Mouse (Mus musculus): ENCODE results near the gene Fgfr2.

GRCm38 (mm10) chr7:131882824-131883223 is 1240.3 kb downstream of the Fgfr2 start:
- TF ChIP-seq CTCF (IDR thresholded peaks at IDR 0.05; ENCODE audit: insufficient read depth, low read length) (no peak), POLR2A (IDR thresholded peaks at IDR 0.05; ENCODE audit: borderline replicate concordance, extremely low read depth, low read depth, low read length) (no peak)
